Mouse (Mus musculus) spleen, adult 2 months (tissue): ENCODE data around the gene Tfpi2. TPM values are rescaled to one million over a fixed set of nuclear protein-coding genes. Genes with fewer than 3 reads are reported as not detected.
A peak's percentile ranks its signal among the peaks of the same experiment; 100 is the strongest.

ENCODE experiments used
- DNase-seq, 2 experiments: peaks; one replicate each; pipeline versions ENCODE4 v3.0.0 to v3.0.0-alpha.2; 2012 to 2021; ENCODE audit warnings: low spot score in 2 of 2, low read depth in 1 of 2
- H3K27ac ChIP-seq: fragments of 200-500 bp; 2 replicates; pipeline ENCODE4 v1.5.1; 2012; ENCODE audit warnings: low read length, inconsistent platforms; ENCODE audit not compliant: insufficient read depth
- H3K27me3 ChIP-seq: fragments of 200-500 bp; 2 replicates; pipeline ENCODE4 v1.6.1; 2012; ENCODE audit warnings: mild to moderate bottlenecking, moderate library complexity, low read length, inconsistent platforms; ENCODE audit not compliant: control insufficient read depth, insufficient read depth
- H3K36me3 ChIP-seq: fragments of 200-500 bp; 2 replicates; pipeline ENCODE4 v1.6.1; 2012; ENCODE audit warnings: mild to moderate bottlenecking, low read length, inconsistent platforms; ENCODE audit not compliant: control insufficient read depth, insufficient read depth
- H3K4me1 ChIP-seq: fragments of 200-500 bp; 2 replicates; pipeline ENCODE4 v1.6.1; 2011; ENCODE audit warnings: inconsistent platforms; ENCODE audit not compliant: control insufficient read depth, insufficient read depth, insufficient read length
- H3K4me3 ChIP-seq: fragments of 200-500 bp; 2 replicates; pipeline ENCODE4 v1.5.1; 2011; ENCODE audit warnings: mild to moderate bottlenecking, inconsistent platforms; ENCODE audit not compliant: insufficient read depth, insufficient read length; ENCODE audit errors: extremely low read depth
- CTCF ChIP-seq: fragments of 200-500 bp; IDR thresholded peaks from 2 replicates; pipeline ENCODE4 v1.5.1; 2011; ENCODE audit warnings: mild to moderate bottlenecking, inconsistent platforms; ENCODE audit not compliant: insufficient read depth, insufficient read length, insufficient replicate concordance; ENCODE audit errors: extremely low read depth
- POLR2A ChIP-seq: fragments of 200-500 bp; IDR thresholded peaks from 2 replicates; pipeline ENCODE4 v1.6.1; 2011; ENCODE audit warnings: low read depth, low read length, inconsistent platforms
- WGBS: fragments of 180-500 bp; shearing (Covaris S2); methylation state at CpG from one replicate; pipeline ENCODE4 v1.1.7; 2018; 5-methylcytosine and 5-hydroxymethylcytosine counted together
- polyA plus RNA-seq: library from polyadenylated mRNA; depleted of rRNA; stranded (reverse); fragments of >200 nt; gene quantifications from 2 replicates; pipeline ENCODE4 v1.2.3, GENCODE M21; 2012

Tfpi2 gene
- polyA plus RNA-seq, 1 experiment: 0.63 TPM

GRCm38 (mm10) chr6:4003890-4004306 lies 15.2 kb upstream of the Tfpi2 start, which contains the start of gene Gng11:
TSS of gene Gng11 (plus strand) at chr6:4003904.
- Histone ChIP-seq H3K4me1 (no peaks in the 10 kb centered on the region), H3K27me3 (no peaks in the 10 kb centered on the region), H3K4me3 (peak within 1 kb of the TSS; percentile 43; the same call in 1 of the 2 replicates), H3K27ac (peak within 1 kb of the TSS; percentile 70), H3K36me3 (no peaks in the 10 kb centered on the region)
- 6% methylated on average over 19 of the region's 19 CpGs for WGBS
- DNase-seq: no peak
- TF ChIP-seq CTCF: no peak
- no peak; the same call in 1 of the 2 replicates for TF ChIP-seq POLR2A

- H3K27me3 ChIP-seq: no peaks in the 10 kb centered on the region
- TF ChIP-seq POLR2A (no peak), CTCF (no peak)
- 9% methylated on average over 4 of the region's 4 CpGs for WGBS
- no peak overlapping the region for H3K4me3 ChIP-seq
- no peaks in the 10 kb centered on the region for H3K36me3 ChIP-seq
- no peak overlapping the region; the same call in 1 of the 2 replicates for H3K27ac ChIP-seq
- H3K4me1 ChIP-seq: no peaks in the 10 kb centered on the region
- no peak for DNase-seq
Measured at GRCm38 (mm10) chr6:4003445-4003844, 14.7 kb upstream of the Tfpi2 start.

- 71% methylated on average over 3 of the region's 3 CpGs for WGBS
- no peak for DNase-seq
- Histone ChIP-seq H3K27me3 (no peaks in the 10 kb centered on the region), H3K36me3 (no peaks in the 10 kb centered on the region), H3K4me3 (no peak overlapping the region), H3K4me1 (no peaks in the 10 kb centered on the region), H3K27ac (no peak overlapping the region)
- TF ChIP-seq CTCF: no peak
- TF ChIP-seq POLR2A: no peak
Measured at GRCm38 (mm10) chr6:4000716-4001115, 12.0 kb upstream of the Tfpi2 start.

GRCm38 (mm10) chr6:3999296-3999695 lies 10.6 kb upstream of the Tfpi2 start:
- H3K27me3 ChIP-seq: no peaks in the 10 kb centered on the region
- no peaks in the 10 kb centered on the region for H3K36me3 ChIP-seq
- H3K4me3 ChIP-seq: no peak overlapping the region
- H3K27ac ChIP-seq: no peak overlapping the region
- H3K4me1 ChIP-seq: no peaks in the 10 kb centered on the region
- no peak for DNase-seq
- TF ChIP-seq POLR2A (no peak), CTCF (no peak)
- WGBS: 83% methylated on average over 6 of the region's 6 CpGs

GRCm38 (mm10) chr6:3998089-3998488 lies 9.4 kb upstream of the Tfpi2 start:
- H3K27ac ChIP-seq: no peak overlapping the region
- TF ChIP-seq POLR2A: no peak
- TF ChIP-seq CTCF: no peak
- no peaks in the 10 kb centered on the region for H3K27me3 ChIP-seq
- H3K36me3 ChIP-seq: no peaks in the 10 kb centered on the region
- H3K4me1 ChIP-seq: no peaks in the 10 kb centered on the region
- DNase-seq: no peak
- WGBS: 75% methylated on average over 4 of the region's 4 CpGs
- H3K4me3 ChIP-seq: no peak overlapping the region

GRCm38 (mm10) chr6:3993492-3993891 lies 4.8 kb upstream of the Tfpi2 start, which contains the start of gene Gngt1:
TSS of gene Gngt1 (plus strand) at chr6:3993792.
- DNase-seq: no peak
- Histone ChIP-seq H3K36me3 (no peaks in the 10 kb centered on the region), H3K4me1 (no peaks in the 10 kb centered on the region), H3K27ac (no peak within 1 kb of the TSS), H3K4me3 (no peak within 1 kb of the TSS), H3K27me3 (no peaks in the 10 kb centered on the region)
- 90% methylated on average over 6 of the region's 6 CpGs for WGBS
- TF ChIP-seq POLR2A: no peak
- no peak for TF ChIP-seq CTCF

GRCm38 (mm10) chr6:3982661-3983284 lies 5.9 kb downstream of the Tfpi2 start:
- DNase-seq: no peak
- WGBS: 85% methylated on average over 5 of the region's 5 CpGs
- Histone ChIP-seq H3K27me3 (no peaks in the 10 kb centered on the region), H3K27ac (no peak overlapping the region), H3K36me3 (no peaks in the 10 kb centered on the region), H3K4me3 (no peak overlapping the region), H3K4me1 (no peaks in the 10 kb centered on the region)
- TF ChIP-seq POLR2A (no peak), CTCF (no peak)
